Mouse (Mus musculus) bone marrow, adult 2 months (tissue): ENCODE measurements around the gene Maea. TPM values are rescaled to one million over a fixed set of nuclear protein-coding genes. Genes with fewer than 3 reads are reported as not detected.

ENCODE experiments used
- H3K27ac ChIP-seq: fragments of 200-500 bp; 2 replicates; pipeline ENCODE4 v1.5.1; 2012; ENCODE audit warnings: low read depth, mild to moderate bottlenecking, control low read depth, inconsistent platforms, low read length; ENCODE audit not compliant: control insufficient read depth, poor library complexity, insufficient read depth
- H3K4me1 ChIP-seq: fragments of 200-500 bp; 2 replicates; pipeline ENCODE4 v1.6.1; 2011; ENCODE audit warnings: low read length; ENCODE audit not compliant: control insufficient read depth, insufficient read depth
- H3K4me3 ChIP-seq: fragments of 200-500 bp; replicated peaks from 2 replicates; pipeline ENCODE3; 2011; ENCODE audit warnings: mild to moderate bottlenecking, low read depth, low read length, control low read depth; ENCODE audit not compliant: control insufficient read depth
- CTCF ChIP-seq: fragments of 200-500 bp; IDR thresholded peaks from 2 replicates; pipeline ENCODE4 v1.5.1; 2011; ENCODE audit warnings: low read length, control low read depth; ENCODE audit not compliant: control insufficient read depth, insufficient read depth
- POLR2A ChIP-seq: fragments of 200-500 bp; IDR thresholded peaks from 2 replicates; pipeline ENCODE4 v1.6.1; 2011; ENCODE audit warnings: low read depth, mild to moderate bottlenecking, control low read depth, low read length, borderline replicate concordance; ENCODE audit not compliant: control insufficient read depth
- WGBS: fragments of 180-500 bp; shearing (Covaris S2); methylation state at CpG from one replicate; pipeline ENCODE4 v1.1.7; 2018; 5-methylcytosine and 5-hydroxymethylcytosine counted together
- polyA plus RNA-seq: library from polyadenylated mRNA; stranded (reverse); fragments of >200 nt; gene quantifications from 2 replicates; pipeline ENCODE4 v1.2.4, GENCODE M21; 2011; ENCODE audit warnings: low replicate concordance; ENCODE audit not compliant: missing spikeins, insufficient read depth, insufficient read length

The Maea gene
- polyA plus RNA-seq: 20.2 and 32.3 TPM in 2 replicates

GRCm38 (mm10) chr5:33335273-33335976 is at the start of gene Maea:
Gene Maea, plus strand, starts transcription at chr5:33335509.
- TF ChIP-seq CTCF (no peak), POLR2A (peak; percentile 94)
- H3K4me1 ChIP-seq: peaks cover 2% of the 10 kb centered on the region
- peak within 1 kb of the TSS; percentile 92 for H3K27ac ChIP-seq
- peak within 1 kb of the TSS; percentile 99 for H3K4me3 ChIP-seq
- under 1% methylated on average over 71 of the region's 71 CpGs for WGBS

DNA sequence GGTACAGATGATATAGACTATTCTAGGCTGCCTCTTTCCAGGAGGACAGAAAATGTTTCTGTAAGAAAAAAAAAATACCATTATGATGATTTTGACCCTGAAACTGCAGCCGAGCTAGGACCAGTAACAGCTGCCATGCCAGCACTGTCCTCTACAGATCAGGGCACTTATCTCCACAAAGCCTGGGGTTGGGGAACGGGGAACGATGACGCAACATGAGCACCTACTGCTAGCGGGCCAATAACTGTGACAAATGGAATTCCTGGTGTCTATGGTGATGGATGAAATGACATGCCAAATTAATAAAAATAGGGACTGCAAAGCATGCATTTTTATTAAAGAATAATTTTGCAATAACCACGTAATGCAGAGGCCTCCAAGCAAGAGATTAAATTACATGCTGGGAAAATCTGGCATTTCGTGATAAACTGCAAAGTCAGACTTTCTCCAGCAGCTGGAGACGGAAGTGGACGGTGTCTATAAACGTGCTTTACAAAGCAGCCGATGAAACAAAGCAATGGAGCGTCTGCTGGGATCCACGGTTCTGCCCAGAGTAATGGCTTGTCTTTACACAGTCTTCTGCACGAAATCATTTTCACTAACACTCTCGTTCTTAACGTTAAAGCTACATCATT is 41.4 kb upstream of the Maea start:
- Histone ChIP-seq H3K4me1 (no peaks in the 10 kb centered on the region; the same call in 1 of the 2 replicates), H3K4me3 (no peak overlapping the region), H3K27ac (no peak overlapping the region)
- TF ChIP-seq CTCF (no peak), POLR2A (no peak)
- 72% methylated on average over 16 of the region's 16 CpGs for WGBS

DNA sequence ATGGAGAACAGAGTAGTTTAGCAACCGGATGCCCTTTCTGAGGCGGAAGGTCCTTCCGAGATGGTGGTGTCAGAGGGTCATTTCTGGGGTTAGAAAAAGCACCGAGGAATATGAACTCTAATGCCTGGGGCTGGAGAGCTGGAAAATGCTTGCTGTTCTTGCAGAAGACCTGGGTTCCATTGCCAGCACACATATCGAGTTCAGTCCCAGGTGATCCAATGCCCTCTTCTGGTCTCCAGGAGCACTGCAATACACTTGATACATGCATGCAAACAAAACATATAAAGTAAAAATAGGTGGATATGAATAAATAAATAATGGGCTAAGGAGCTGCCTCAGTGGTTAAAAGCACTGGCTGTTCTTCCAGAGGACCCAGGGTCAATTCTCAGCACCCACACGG is 38.1 kb upstream of the Maea start:
- H3K27ac ChIP-seq: no peak overlapping the region
- TF ChIP-seq POLR2A: no peak
- peak; percentile 64 for TF ChIP-seq CTCF
- H3K4me3 ChIP-seq: no peak overlapping the region
- H3K4me1 ChIP-seq: no peaks in the 10 kb centered on the region; the same call in 1 of the 2 replicates
- WGBS: 67% methylated on average over 6 of the region's 6 CpGs

DNA sequence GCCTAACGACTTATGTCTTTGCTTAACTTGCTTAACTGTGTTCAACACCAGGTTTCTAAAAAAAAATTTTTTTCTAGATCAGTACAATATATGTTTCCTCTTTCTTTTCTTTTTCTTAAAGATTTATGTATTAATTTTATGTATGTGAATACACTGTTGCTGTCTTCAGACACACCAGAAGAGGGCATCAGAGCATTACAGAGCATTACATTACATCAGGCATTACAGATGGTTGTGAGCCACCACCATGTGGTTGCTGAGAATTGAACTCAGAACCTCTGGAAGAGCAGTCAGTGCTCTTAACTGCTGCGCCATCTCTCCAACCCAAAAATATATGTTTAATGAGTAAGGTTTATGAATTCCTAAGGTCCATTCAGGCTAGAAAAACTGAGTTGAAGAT is 33.5 kb upstream of the Maea start:
- WGBS: 74% methylated on average over 2 of the region's 2 CpGs
- H3K27ac ChIP-seq: no peak overlapping the region
- TF ChIP-seq CTCF (no peak), POLR2A (no peak)
- no peaks in the 10 kb centered on the region; the same call in 1 of the 2 replicates for H3K4me1 ChIP-seq
- H3K4me3 ChIP-seq: no peak overlapping the region

DNA sequence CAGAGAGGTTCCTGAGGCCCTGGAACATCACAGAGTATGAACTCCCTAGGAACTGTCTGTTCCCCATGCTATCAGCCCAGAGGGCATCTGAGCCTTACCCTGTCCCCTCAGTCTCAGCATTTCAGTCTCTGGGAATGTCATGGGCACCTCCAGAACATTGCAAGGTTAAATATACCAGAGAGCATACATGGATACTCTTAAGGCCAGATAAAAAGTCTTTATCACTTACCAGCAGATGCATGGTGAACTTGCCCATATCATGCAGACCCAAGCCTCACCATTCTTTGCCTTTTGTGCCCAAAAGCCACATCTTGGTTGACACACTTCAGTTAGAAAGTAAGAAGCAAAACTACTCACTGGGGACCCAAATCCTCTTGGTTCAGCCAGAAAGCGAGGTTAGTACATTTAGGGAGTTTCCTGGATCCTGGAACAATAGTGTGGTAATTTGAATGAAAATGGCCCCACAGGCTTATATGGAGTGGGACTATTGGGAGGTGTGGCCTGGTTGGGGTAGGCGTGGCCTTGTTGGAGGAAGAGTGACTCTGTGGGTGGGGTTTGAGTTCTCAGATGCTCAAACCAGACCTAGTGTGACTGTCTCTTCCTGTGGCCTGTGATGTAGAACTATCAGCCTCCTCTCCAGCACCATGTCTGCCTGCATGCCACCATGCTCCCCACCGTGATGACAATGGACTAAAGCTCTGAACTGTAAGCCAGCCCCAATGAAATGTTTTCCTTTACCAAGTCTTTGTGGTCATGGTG is 24.4 kb upstream of the Maea start:
- TF ChIP-seq CTCF (no peak), POLR2A (no peak)
- 79% methylated on average over 3 of the region's 3 CpGs for WGBS
- H3K27ac ChIP-seq: no peak overlapping the region
- H3K4me3 ChIP-seq: no peak overlapping the region
- H3K4me1 ChIP-seq: no peaks in the 10 kb centered on the region; the same call in 1 of the 2 replicates

DNA sequence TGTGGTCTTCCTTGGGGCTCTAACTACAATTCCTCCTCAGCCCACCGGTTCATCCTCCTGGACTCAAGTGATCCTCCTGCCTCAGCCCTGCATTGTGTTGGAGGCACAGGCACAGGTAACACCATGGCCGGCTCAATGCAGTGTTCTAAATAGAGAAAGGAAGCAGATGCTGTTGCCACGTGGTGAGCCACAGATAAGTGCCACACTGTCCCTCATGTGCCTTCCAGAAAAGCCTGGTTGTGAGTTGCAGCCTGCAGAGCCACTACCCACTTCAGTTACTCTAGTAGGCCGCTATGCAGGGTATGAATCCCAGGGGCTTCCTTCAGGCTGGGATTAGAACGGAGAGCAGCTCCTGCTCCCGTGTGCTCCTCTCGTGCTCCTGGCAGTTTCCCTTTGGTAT is 23.1 kb upstream of the Maea start:
- WGBS: 75% methylated on average over 7 of the region's 7 CpGs
- Histone ChIP-seq H3K27ac (no peak overlapping the region), H3K4me1 (no peaks in the 10 kb centered on the region; the same call in 1 of the 2 replicates), H3K4me3 (no peak overlapping the region)
- TF ChIP-seq POLR2A (no peak), CTCF (no peak)

GRCm38 (mm10) chr5:33324491-33324890 is 10.8 kb upstream of the Maea start:
- 48% methylated on average over 2 of the region's 2 CpGs for WGBS

DNA sequence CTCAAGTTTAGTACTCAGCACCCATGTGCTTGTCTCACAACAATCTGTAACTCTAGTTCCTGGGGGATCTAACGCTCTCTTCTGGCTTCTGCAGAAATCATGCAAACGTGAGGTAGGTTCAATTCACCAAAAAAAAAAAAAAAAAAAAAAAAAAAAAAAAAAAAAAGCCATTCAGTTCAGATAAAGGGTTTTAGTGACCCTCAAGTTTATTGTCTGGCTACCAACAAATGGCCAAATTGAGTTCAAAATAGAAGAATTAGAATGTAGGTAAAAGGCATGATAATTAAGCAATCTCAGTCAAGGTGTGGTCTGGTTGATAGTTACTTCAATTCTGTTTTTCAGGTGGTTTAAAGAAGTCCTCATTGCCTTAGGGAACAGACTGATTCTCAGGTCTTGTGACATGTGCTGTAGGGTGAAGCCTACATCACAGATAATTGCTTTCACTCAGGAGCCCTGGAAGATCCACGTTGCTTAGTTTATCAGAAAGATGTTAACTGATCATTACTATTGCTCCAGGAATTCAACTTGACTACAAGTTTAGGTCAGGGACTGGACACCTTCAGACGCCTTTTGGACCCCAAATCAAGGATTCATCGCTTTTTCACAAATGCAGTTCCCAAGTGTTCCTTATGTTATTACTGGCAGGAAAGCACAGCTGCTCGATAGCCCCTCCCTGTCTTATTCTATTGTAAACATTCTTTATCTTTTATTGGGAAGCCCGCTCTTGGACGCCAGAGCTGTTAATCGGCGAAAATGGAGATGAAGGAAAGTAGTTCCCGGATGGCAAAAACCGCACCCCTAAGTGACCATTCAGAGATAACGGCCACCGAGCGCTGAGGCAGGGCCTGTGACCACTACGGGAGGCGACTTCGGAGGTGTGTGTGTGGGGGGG is 682 bp upstream of the Maea start:
- no peak for TF ChIP-seq POLR2A
- no peak for TF ChIP-seq CTCF
- Histone ChIP-seq H3K27ac (peak overlapping the region; percentile 92), H3K4me1 (peaks cover 2% of the 10 kb centered on the region), H3K4me3 (peak overlapping the region; percentile 85)
- WGBS: 24% methylated on average over 18 of the region's 18 CpGs

More at GRCm38 (mm10) chr5:33324491-33324890, 10.8 kb upstream of the Maea start:
- Histone ChIP-seq H3K4me1 (no peaks in the 10 kb centered on the region), H3K4me3 (no peak overlapping the region), H3K27ac (no peak overlapping the region)
- no peak for TF ChIP-seq CTCF
- TF ChIP-seq POLR2A: no peak
